Mouse (Mus musculus) brown adipose tissue, adult 24 weeks (tissue): ENCODE results near the gene Triobp. TPM values are rescaled to one million over a fixed set of nuclear protein-coding genes. Genes with fewer than 3 reads are reported as not detected.
A peak's percentile ranks its signal among the peaks of the same experiment; 100 is the strongest.

Experiments used
- H3K27ac ChIP-seq: fragments of 200-500 bp; replicated peaks from 2 replicates; pipeline ENCODE4 v1.5.1; 2012; ENCODE audit warnings: low read depth, mild to moderate bottlenecking, low read length
- H3K4me1 ChIP-seq: fragments of 200-500 bp; 2 replicates; pipeline ENCODE4 v1.6.1; 2012; ENCODE audit warnings: low read length, mixed read lengths; ENCODE audit not compliant: control insufficient read depth, insufficient read depth, insufficient read length
- H3K4me3 ChIP-seq: fragments of 200-500 bp; 2 replicates; pipeline ENCODE4 v1.5.1; 2012; ENCODE audit warnings: low read depth, mild to moderate bottlenecking, low read length, moderate library complexity; ENCODE audit not compliant: insufficient read depth
- polyA plus RNA-seq: library from polyadenylated mRNA; stranded (reverse); fragments of >200 nt; gene quantifications from 2 replicates; pipeline ENCODE4 v1.2.4, GENCODE M21; 2012; ENCODE audit not compliant: missing spikeins, insufficient read depth, insufficient read length

Gene Triobp
- 19.0 and 24.7 TPM in 2 replicates for polyA plus RNA-seq

DNA sequence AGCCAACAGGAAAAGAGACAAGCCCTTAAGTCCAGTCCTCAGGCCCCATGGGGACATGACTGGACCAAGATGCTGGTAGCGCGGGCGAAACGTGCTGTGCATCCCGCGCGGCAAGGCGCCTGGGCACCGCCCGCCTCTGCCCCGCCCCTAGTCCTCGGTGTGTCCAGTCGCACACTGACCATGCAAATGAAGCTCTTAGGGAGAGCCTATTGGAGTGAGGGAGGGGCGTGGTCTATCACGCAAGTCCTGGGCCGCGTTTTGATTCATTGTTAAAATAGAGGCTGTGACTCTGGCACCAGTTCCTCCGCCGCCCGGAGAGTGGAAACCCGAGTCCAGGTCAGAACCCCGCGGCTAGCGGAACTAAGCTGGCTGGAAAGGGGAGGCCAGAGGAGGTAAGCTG, at the start of gene Triobp:
Triobp (plus strand) TSS at position 68 of the 400 bp plus-strand sequence.
- H3K27ac ChIP-seq = no peak within 1 kb of the TSS
- H3K4me1 ChIP-seq = no peaks in the 10 kb centered on the region
- H3K4me3 ChIP-seq = peak within 1 kb of the TSS; percentile 6; the same call in 1 of the 2 replicates

- Histone ChIP-seq H3K4me1 (no peaks in the 10 kb centered on the region; the same call in 1 of the 2 replicates), H3K27ac (no peak overlapping the region), H3K4me3 (peak overlapping the region; percentile 5; the same call in 1 of the 2 replicates)
Measured at GRCm38 (mm10) chr15:78898507-78899001, 49.0 kb upstream of the Triobp start.

- Histone ChIP-seq H3K4me1 (no peaks in the 10 kb centered on the region; the same call in 1 of the 2 replicates), H3K4me3 (peak within 1 kb of the TSS; percentile 73), H3K27ac (0 out of 2 replicates have a peak within 1 kb of the TSS, but pooled peaks have one; percentile 39)
Measured at GRCm38 (mm10) chr15:78899409-78899739, 48.1 kb upstream of the Triobp start, which contains the start of gene Gm49510. Gene Gm49510, plus strand, starts transcription at chr15:78899667.

- Histone ChIP-seq H3K4me1 (no peaks in the 10 kb centered on the region; the same call in 1 of the 2 replicates), H3K4me3 (peak within 1 kb of the TSS; percentile 73), H3K27ac (0 out of 2 replicates have a peak within 1 kb of the TSS, but pooled peaks have one; percentile 39)
Measured at GRCm38 (mm10) chr15:78899740-78900584, 47.6 kb upstream of the Triobp start, which contains the start of gene Sh3bp1. Gene Sh3bp1, plus strand, starts transcription at chr15:78899768.

GRCm38 (mm10) chr15:78900585-78901421, 46.7 kb upstream of the Triobp start:
- Histone ChIP-seq H3K4me3 (peak overlapping the region; percentile 73), H3K4me1 (no peaks in the 10 kb centered on the region; the same call in 1 of the 2 replicates), H3K27ac (0 out of 2 replicates have a peak overlapping the region, but pooled peaks have one; percentile 39)

- H3K4me1 ChIP-seq = no peaks in the 10 kb centered on the region; the same call in 1 of the 2 replicates
Measured at GRCm38 (mm10) chr15:78901422-78901789, 46.1 kb upstream of the Triobp start.

DNA sequence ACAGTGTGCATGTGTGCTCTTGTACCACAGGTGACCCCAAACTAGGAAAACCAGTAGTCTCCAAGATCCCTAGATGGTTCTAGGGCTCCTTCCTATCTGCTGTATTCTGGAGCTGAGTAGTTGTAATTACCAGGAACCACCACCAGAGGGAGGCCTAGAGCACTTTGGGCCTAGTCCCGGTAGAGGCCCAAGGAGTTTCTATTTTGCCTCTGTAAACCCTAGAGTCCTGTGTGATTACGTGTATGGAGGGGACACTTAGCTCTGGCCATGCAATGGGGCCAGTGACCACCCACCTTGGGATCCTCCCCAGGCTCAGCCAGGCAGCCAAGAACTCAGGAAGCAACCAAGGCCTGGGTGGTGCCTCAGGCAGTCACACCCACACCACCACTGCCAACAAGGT, 44.3 kb upstream of the Triobp start:
- H3K27ac ChIP-seq = no peak overlapping the region

More at GRCm38 (mm10) chr15:78901422-78901789, 46.1 kb upstream of the Triobp start:
- H3K4me3 ChIP-seq = no peak overlapping the region
- H3K27ac ChIP-seq = no peak overlapping the region

GRCm38 (mm10) chr15:78908399-78908798, 39.1 kb upstream of the Triobp start:
- H3K4me1 ChIP-seq = no peaks in the 10 kb centered on the region
- no peak overlapping the region for H3K4me3 ChIP-seq
- no peak overlapping the region for H3K27ac ChIP-seq

More for the DNA sequence above, 44.3 kb upstream of the Triobp start:
- Histone ChIP-seq H3K4me1 (no peaks in the 10 kb centered on the region; the same call in 1 of the 2 replicates), H3K4me3 (no peak overlapping the region)

DNA sequence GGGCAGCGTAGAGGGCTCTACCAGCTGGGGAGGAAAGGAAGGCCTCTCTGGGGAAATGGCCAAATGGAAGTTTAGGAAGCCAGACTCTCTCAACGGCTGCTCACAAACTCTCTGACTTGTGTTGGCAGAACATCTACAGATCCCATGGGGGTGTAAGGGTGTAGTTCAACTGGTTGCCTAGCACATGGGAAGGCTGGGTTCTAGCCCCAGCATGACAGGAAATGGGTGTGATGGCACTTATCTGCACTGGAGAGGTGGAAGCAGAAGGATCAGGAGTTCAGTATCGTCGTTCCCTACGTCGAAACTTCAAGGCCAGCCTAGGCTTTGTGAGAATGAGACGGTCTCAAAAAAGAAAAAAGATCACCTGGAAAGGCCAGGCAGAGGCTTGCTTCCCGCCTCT, 38.5 kb upstream of the Triobp start:
- Histone ChIP-seq H3K4me1 (no peaks in the 10 kb centered on the region), H3K4me3 (no peak overlapping the region), H3K27ac (no peak overlapping the region)

DNA sequence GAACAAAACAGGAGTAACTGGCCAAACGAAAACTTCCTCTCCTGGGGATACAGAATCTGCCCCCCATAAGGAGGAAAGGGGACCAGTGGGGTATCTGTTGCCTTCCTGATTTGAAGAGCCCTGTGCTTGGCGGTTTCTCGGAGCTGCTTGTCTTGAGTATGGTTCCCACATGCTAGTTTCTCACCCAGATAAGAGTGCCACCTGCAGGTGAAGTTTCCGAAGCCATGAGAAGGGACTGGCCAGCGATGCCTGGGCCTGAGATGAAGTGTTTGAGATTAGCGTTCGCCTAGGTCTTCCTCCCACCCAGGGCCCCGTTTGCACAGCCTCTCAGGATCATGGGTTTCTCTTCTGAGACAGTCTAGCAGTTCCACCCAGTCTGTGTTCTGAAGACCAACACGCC, 35.5 kb upstream of the Triobp start:
- no peaks in the 10 kb centered on the region for H3K4me1 ChIP-seq
- no peak overlapping the region for H3K27ac ChIP-seq
- no peak overlapping the region for H3K4me3 ChIP-seq

DNA sequence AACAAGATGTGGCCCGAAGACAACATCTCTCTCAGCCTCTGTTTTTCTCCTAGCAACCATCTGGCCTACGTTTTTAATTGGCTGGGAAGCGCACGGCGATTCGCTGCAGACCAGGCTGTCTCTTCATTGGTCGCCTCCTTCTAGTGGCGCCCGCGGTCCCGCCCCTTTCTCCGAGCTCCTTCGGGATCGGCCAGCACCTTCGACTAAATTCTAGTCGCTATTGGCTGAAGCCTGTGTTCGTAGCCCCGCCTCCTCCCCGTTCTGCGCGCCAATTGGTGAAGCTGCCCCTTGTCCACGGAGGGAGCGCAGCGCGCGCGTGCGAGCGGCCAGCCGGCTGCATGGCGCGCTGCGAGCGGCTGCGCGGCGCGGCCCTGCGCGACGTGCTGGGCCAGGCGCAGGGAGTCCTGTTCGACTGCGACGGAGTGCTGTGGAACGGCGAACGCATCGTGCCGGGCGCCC, 33.9 kb upstream of the Triobp start, which contains the start of gene Pdxp:
Pdxp (plus strand) TSS at position 288 of the 459 bp plus-strand sequence.
- peak within 1 kb of the TSS; percentile 48 for H3K4me3 ChIP-seq
- no peak within 1 kb of the TSS for H3K27ac ChIP-seq
- H3K4me1 ChIP-seq = peaks cover 6% of the 10 kb centered on the region

DNA sequence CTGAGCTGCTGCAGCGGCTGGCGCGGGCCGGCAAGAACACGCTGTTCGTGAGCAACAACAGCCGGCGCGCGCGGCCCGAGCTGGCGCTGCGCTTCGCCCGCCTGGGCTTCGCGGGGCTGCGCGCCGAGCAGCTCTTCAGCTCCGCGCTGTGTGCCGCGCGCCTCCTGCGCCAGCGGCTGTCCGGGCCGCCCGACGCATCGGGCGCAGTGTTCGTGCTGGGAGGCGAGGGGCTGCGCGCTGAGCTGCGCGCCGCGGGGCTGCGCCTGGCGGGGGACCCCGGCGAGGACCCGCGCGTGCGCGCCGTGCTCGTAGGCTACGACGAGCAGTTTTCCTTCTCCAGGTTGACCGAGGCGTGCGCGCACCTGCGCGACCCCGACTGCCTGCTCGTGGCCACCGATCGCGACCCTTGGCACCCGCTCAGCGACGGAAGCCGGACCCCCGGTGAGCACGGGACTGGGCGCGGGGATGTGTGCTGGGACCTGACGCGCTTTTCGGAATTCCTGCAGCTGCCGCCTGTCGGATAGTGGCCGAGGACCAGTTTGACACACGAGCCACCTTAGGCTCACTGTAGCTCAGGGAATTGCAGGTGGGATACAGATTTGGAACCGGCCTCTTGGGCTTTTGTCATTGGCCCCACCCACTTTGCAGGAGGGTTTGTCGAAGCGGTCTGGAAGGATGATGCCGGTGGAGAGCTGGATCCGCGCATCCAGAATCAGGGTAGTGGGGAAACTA, 33.3 kb upstream of the Triobp start:
- Histone ChIP-seq H3K4me3 (peak overlapping the region; percentile 48), H3K27ac (no peak overlapping the region), H3K4me1 (peaks cover 6% of the 10 kb centered on the region)

- H3K4me1 ChIP-seq = peaks cover 6% of the 10 kb centered on the region
- 0 out of 2 replicates have a peak overlapping the region, but pooled peaks have one; percentile 48 for H3K4me3 ChIP-seq
Measured at GRCm38 (mm10) chr15:78914823-78915659, 32.5 kb upstream of the Triobp start.

More at GRCm38 (mm10) chr15:78914823-78915659, 32.5 kb upstream of the Triobp start:
- no peak overlapping the region for H3K27ac ChIP-seq
